Mouse (Mus musculus) G1E (cell line): Measurements from ENCODE around the gene Rap2c. TPM values are rescaled to one million over a fixed set of nuclear protein-coding genes. Genes with fewer than 3 reads are reported as not detected.
A peak's percentile ranks its signal among the peaks of the same experiment; 100 is the strongest.

Source experiments
- ATAC-seq: 2 replicates; pipeline ENCODE4 v1.8.0; 2016; ENCODE audit warnings: mild to moderate bottlenecking; ENCODE audit not compliant: insufficient number of reproducible peaks, poor library complexity, low FRiP score, severe bottlenecking; ENCODE audit errors: extremely low read depth
- DNase-seq: peaks from one replicate; pipeline ENCODE4 v3.0.0; 2012; ENCODE audit warnings: low spot score
- H3K27me3 ChIP-seq: 2 replicates; pipeline ENCODE4 v1.6.1; 2012; ENCODE audit warnings: mild to moderate bottlenecking, low read length, inconsistent platforms; ENCODE audit not compliant: insufficient read depth
- H3K36me3 ChIP-seq: replicated peaks from 2 replicates; pipeline ENCODE3; 2012; ENCODE audit warnings: mild to moderate bottlenecking, inconsistent platforms
- H3K4me1 ChIP-seq: 2 replicates; pipeline ENCODE4 v1.6.1; 2012; ENCODE audit warnings: low read depth, low read length, inconsistent platforms, mixed read lengths; ENCODE audit not compliant: insufficient read depth
- H3K4me3 ChIP-seq: 2 replicates; pipeline ENCODE4 v1.5.1; 2012; ENCODE audit warnings: low read depth, mild to moderate bottlenecking, inconsistent platforms, low read length, moderate library complexity, mixed read lengths
- H3K9me3 ChIP-seq: replicated peaks from 2 replicates; pipeline ENCODE4 v1.6.1; 2012; ENCODE audit warnings: inconsistent platforms
- CTCF ChIP-seq: IDR thresholded peaks from 2 replicates; pipeline ENCODE4 v1.5.1; 2012; ENCODE audit warnings: low read depth, low read length, inconsistent platforms, mixed read lengths
- GATA1 ChIP-seq: IDR thresholded peaks from 2 replicates; pipeline ENCODE4 v1.6.1; 2012; ENCODE audit warnings: borderline replicate concordance, low read length, inconsistent platforms, mixed read lengths
- GATA2 ChIP-seq: IDR thresholded peaks from 2 replicates; pipeline ENCODE4 v1.6.1; 2012; ENCODE audit warnings: low read depth, low read length, inconsistent platforms, borderline replicate concordance
- POLR2AphosphoS5 ChIP-seq: IDR thresholded peaks from 2 replicates; pipeline ENCODE4 v1.6.1; 2012; ENCODE audit warnings: low read depth, low read length, inconsistent platforms; ENCODE audit not compliant: insufficient replicate concordance
- TAL1 ChIP-seq: conservative IDR thresholded peaks from 2 replicates; pipeline ENCODE4 v1.6.1; 2012; ENCODE audit warnings: low read depth, low read length, inconsistent platforms, mixed read lengths
- polyA plus RNA-seq: library from polyadenylated mRNA; stranded (reverse); fragments of >175 nt; gene quantifications from 2 replicates; pipeline ENCODE4 v1.2.3, GENCODE M21; 2012
- total RNA-seq, 2 experiments: library from RNA; stranded (forward) in 1 of 2; stranded (reverse) in 1 of 2; fragments of 200-1000 nt in 1 of 2; fragments of >200 nt in 1 of 2; fragmentation: Nextera tagmentation in 1 of 2; gene quantifications; 2 replicates each; pipeline ENCODE4 v1.2.3; 2014 to 2017

The Rap2c gene
- total and polyA plus RNA-seq, 3 experiments = 1.5 to 67.7 (median 37.7) TPM

DNA sequence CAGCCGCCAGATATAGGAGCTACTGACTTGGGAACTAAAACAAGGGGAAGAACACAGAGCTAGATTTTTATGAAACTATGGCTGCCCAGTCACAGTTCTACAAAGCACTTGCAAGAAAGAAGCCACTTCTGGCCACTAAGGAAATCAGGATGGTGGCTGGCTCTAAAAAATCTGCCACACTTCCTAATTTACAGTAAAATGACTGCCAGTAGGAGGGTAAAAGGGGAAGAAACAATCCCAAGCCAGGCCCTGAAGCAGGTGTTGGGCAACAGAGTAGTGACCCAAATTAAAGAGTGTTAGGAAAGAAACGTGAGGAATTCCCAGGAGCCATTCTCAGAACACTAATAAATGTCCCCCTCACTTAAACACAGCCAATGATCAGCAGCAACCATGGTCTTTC, 5.5 kb downstream of the Rap2c start:
- Histone ChIP-seq H3K27me3 (no peaks in the 10 kb centered on the region), H3K36me3 (peaks cover 42% of the 10 kb centered on the region), H3K4me3 (no peak overlapping the region), H3K9me3 (no peaks in the 10 kb centered on the region), H3K4me1 (peaks cover 10% of the 10 kb centered on the region; the same call in 1 of the 2 replicates)
- ATAC-seq (no peak), DNase-seq (no peak)
- no peak for TF ChIP-seq CTCF
- no peak for TF ChIP-seq POLR2AphosphoS5
- TF ChIP-seq GATA2 = no peak
- TF ChIP-seq GATA1 = no peak
- TF ChIP-seq TAL1 = no peak

DNA sequence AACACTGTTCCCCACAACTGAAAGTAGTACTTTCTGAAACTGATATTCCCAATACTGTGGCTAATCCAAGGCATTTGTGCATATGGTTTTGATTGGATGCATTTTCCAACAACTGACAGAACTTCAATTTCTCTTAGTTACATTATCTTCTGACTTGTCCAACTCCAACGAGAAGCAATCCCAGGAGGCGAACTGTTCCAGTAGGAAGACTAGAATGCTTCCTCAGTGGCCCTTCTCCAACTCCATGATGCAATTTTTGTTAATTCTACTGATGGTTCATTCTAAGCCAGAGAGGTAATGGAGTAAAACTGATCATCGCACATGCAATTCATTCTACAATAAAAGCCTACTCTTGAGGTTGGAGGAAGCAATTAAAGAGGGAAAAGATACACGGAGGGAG, 7.5 kb downstream of the Rap2c start:
- Histone ChIP-seq H3K36me3 (peaks cover 47% of the 10 kb centered on the region), H3K9me3 (no peaks in the 10 kb centered on the region), H3K4me1 (peaks cover 5% of the 10 kb centered on the region; the same call in 1 of the 2 replicates), H3K4me3 (no peak overlapping the region), H3K27me3 (no peaks in the 10 kb centered on the region)
- TF ChIP-seq POLR2AphosphoS5 (no peak), GATA1 (no peak), CTCF (no peak), TAL1 (no peak), GATA2 (no peak)
- DNase-seq (no peak), ATAC-seq (no peak)

DNA sequence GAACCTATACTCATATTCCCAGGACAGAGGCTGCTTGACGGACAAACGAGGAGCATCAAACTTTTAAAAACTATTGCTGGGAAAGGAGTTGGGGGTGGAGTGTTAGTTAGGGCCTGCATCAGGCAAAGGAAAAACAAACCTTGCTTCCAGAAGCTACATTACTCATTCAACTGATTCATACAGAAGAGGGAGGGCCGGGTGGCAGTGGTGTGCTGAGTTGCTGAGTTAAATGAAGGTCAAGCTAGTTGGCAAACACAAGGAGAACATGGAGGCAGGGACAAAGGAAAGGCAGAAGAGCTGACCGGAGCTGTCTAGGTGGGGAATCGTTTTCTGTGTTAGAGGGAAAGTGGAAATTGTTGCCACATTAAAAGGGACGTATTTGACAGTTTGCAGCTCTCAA, 17.0 kb downstream of the Rap2c start:
- peaks cover 15% of the 10 kb centered on the region for H3K36me3 ChIP-seq

DNA sequence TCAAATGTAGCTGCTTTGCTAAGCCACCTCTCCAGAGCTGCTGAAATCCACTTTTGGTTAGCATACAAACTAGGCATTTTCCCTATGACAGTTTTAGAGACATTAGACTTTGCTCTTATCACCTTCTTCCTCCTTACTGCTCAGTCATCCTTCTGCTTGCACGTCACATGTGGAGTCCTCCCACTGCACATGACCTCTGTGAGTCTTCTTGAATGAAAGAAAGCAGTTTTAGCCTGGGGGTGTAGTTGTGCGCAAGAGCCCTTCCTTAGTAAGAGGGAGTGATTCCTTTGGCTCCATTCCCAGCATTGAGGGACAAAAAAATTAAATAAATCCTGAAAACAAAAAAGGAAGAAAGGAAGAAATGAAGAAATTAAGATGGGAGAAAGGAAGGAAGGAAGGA, 22.5 kb downstream of the Rap2c start:
- peaks cover 3% of the 10 kb centered on the region for H3K36me3 ChIP-seq
- no peaks in the 10 kb centered on the region for H3K27me3 ChIP-seq
- ATAC-seq = peak; percentile 76
- H3K4me1 ChIP-seq = peaks cover 3% of the 10 kb centered on the region; the same call in 1 of the 2 replicates
- H3K9me3 ChIP-seq = no peaks in the 10 kb centered on the region
- H3K4me3 ChIP-seq = no peak overlapping the region
- TF ChIP-seq GATA1 = no peak
- no peak for TF ChIP-seq POLR2AphosphoS5
- no peak for TF ChIP-seq CTCF
- no peak for TF ChIP-seq GATA2
- TF ChIP-seq TAL1 = no peak
- DNase-seq = no peak

More for the DNA sequence above, 17.0 kb downstream of the Rap2c start:
- TF ChIP-seq GATA2 = no peak
- no peak for TF ChIP-seq CTCF
- Histone ChIP-seq H3K9me3 (no peaks in the 10 kb centered on the region), H3K4me3 (no peak overlapping the region), H3K4me1 (no peaks in the 10 kb centered on the region), H3K27me3 (no peaks in the 10 kb centered on the region)
- ATAC-seq (no peak), DNase-seq (no peak)

DNA sequence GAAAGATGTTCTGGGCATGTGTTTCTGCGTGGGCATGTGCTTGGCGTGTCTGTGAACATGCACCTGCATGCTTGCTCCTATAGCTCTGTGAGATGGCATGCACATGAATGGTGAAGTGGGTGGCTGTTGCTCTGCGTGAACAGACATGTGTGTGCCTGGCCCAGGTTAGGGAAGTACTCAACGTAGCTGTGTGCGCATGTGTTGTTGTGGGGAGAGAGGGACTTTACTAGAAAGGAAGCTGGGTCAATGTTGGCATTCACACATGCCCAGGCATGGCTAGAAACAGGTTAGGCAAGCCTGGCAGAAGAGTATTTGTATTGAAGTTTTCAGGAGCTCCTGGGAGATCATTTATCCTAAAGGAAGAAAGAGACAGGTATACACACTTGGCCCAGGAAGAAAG, 26.5 kb downstream of the Rap2c start:
- H3K9me3 ChIP-seq = no peaks in the 10 kb centered on the region
- no peak overlapping the region for H3K4me3 ChIP-seq
- TF ChIP-seq GATA1 (no peak), POLR2AphosphoS5 (no peak), TAL1 (no peak), CTCF (no peak), GATA2 (no peak)
- no peak for DNase-seq
- ATAC-seq = no peak
- H3K4me1 ChIP-seq = peaks cover 3% of the 10 kb centered on the region; the same call in 1 of the 2 replicates
- H3K36me3 ChIP-seq = no peaks in the 10 kb centered on the region
- H3K27me3 ChIP-seq = no peaks in the 10 kb centered on the region

DNA sequence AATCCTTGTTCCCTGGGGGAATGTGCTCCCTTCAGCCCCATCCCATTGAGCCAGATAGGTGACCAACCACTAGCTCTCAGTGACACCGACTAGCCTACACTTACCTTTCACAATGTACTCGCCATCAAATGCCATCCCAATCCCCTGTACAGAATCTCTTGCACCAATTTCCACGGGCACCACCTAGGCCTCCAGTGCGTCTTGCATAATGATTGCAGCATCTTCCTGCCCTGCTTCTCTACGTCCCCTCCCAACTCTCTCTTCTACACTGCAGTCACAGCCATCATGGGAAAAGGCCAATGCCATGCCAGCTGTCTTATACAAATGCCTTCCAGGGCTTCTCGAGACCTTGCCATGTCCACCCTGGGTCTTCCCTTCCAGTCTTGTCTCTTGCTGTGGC, 27.9 kb downstream of the Rap2c start:
- no peak for DNase-seq
- Histone ChIP-seq H3K4me1 (no peaks in the 10 kb centered on the region), H3K4me3 (no peak overlapping the region), H3K9me3 (no peaks in the 10 kb centered on the region), H3K27me3 (no peaks in the 10 kb centered on the region), H3K36me3 (no peaks in the 10 kb centered on the region)
- no peak for TF ChIP-seq POLR2AphosphoS5
- TF ChIP-seq TAL1 = no peak
- TF ChIP-seq GATA2 = no peak
- TF ChIP-seq GATA1 = no peak
- no peak for ATAC-seq

DNA sequence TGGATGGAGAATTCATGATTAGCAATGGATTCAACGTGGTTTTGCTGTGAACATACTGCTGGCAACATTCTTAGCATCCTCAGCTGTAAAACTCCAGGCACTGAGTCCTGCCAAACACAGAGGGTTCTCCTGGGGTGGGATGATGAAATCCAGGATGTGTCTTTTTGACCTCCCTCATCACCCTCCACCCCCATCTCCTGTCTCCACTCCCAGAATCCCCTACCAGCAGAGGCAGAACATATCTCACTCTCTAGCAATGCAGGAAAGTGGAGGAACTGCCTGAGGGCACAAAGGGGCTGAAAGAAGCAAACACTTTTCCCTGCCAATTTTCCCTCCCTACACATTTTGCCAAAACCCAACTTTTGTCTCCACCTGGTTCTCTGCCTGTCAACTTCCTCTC, 29.2 kb downstream of the Rap2c start:
- H3K4me1 ChIP-seq = no peaks in the 10 kb centered on the region
- ATAC-seq (no peak), DNase-seq (no peak)
- no peaks in the 10 kb centered on the region for H3K36me3 ChIP-seq
- H3K9me3 ChIP-seq = no peaks in the 10 kb centered on the region
- no peak overlapping the region for H3K4me3 ChIP-seq
- TF ChIP-seq GATA1 = no peak
- TF ChIP-seq TAL1 = no peak
- no peak for TF ChIP-seq CTCF
- no peak for TF ChIP-seq POLR2AphosphoS5
- TF ChIP-seq GATA2 = no peak
- no peaks in the 10 kb centered on the region for H3K27me3 ChIP-seq
